Mouse (Mus musculus) lung, adult 2 months (tissue): Measurements from ENCODE around the gene Sh2b1.

Source experiments
- CTCF ChIP-seq: fragments of 200-500 bp; IDR thresholded peaks from 2 replicates; pipeline ENCODE4 v1.5.1; 2011; ENCODE audit warnings: mild to moderate bottlenecking, low read length, control low read depth; ENCODE audit not compliant: insufficient read depth
- POLR2A ChIP-seq: fragments of 200-500 bp; IDR thresholded peaks from 2 replicates; pipeline ENCODE4 v1.6.1; 2011; ENCODE audit warnings: low read depth, mild to moderate bottlenecking, control low read depth, low read length, borderline replicate concordance; ENCODE audit errors: extremely low read depth

- no peak for TF ChIP-seq CTCF
- no peak for TF ChIP-seq POLR2A
Observed at GRCm38 (mm10) chr7:126491973-126492372, 16.7 kb upstream of the Sh2b1 start.
